Mouse (Mus musculus) olfactory bulb, adult 2 months (tissue): ENCODE data around the gene Tacr1.

ENCODE experiments used
- CTCF ChIP-seq: fragments of 200-500 bp; IDR thresholded peaks from 2 replicates; pipeline ENCODE4 v1.5.1; 2012; ENCODE audit warnings: low read depth, mild to moderate bottlenecking, low read length, moderate library complexity; ENCODE audit not compliant: insufficient read depth
- POLR2A ChIP-seq: fragments of 200-500 bp; IDR thresholded peaks from 2 replicates; pipeline ENCODE4 v1.6.1; 2012; ENCODE audit warnings: mild to moderate bottlenecking, low read depth, low read length, moderate library complexity; ENCODE audit not compliant: insufficient read depth

DNA sequence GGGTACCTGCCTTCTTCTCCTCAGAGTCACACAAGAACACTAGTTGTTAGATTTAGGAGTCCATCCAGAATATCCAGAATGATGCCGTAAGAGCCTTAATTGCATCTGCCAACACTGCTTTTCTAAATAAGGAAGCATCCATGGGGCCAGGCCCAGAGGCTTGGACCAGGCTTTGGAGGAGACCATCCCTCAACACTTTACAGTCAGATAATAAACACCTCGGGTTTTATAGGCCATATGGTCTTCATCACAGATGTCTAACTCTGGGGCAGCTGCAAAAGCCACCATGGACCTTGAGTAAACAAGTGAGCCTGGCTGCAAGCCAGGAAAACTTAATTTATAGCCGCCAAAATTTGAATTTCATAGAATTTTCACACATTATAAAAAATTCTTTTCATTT lies 53.1 kb downstream of the Tacr1 start:
- TF ChIP-seq POLR2A (no peak), CTCF (no peak)
